Mouse (Mus musculus) erythroblast, embryonic 14.5 days (primary cell): ENCODE measurements around the gene Akt1s1. TPM values are rescaled to one million over a fixed set of nuclear protein-coding genes. Genes with fewer than 3 reads are reported as not detected.
"Not testable (repeated sequence)": the region's sequence is repeated elsewhere in the genome, so short reads cannot be mapped to it uniquely, and the experiment has no call there.

Source experiments
- H3K27me3 ChIP-seq: 2 replicates; pipeline ENCODE4 v1.6.1; 2012; ENCODE audit warnings: inconsistent platforms; ENCODE audit not compliant: control insufficient read depth
- H3K36me3 ChIP-seq: 2 replicates; pipeline ENCODE4 v1.6.1; 2012; ENCODE audit warnings: mild to moderate bottlenecking, inconsistent platforms; ENCODE audit not compliant: control insufficient read depth
- H3K4me1 ChIP-seq: 2 replicates; pipeline ENCODE4 v1.6.1; 2012; ENCODE audit warnings: inconsistent platforms; ENCODE audit not compliant: control insufficient read depth
- H3K4me3 ChIP-seq: replicated peaks from 2 replicates; pipeline ENCODE3; 2012; ENCODE audit warnings: moderate library complexity, mild to moderate bottlenecking, inconsistent platforms
- H3K9me3 ChIP-seq: 2 replicates; pipeline ENCODE4 v1.6.1; 2012; ENCODE audit warnings: low read length, inconsistent platforms, mixed read lengths; ENCODE audit not compliant: control insufficient read depth
- GATA1 ChIP-seq: IDR thresholded peaks from 2 replicates; pipeline ENCODE4 v1.6.1; 2012; ENCODE audit warnings: low read length, inconsistent platforms, mixed read lengths
- TAL1 ChIP-seq: IDR thresholded peaks from 3 replicates; pipeline ENCODE4 v1.6.1; 2012; ENCODE audit warnings: low read length, inconsistent platforms, mixed read lengths
- polyA plus RNA-seq: library from polyadenylated mRNA; stranded (reverse); fragments of >175 nt; gene quantifications from 2 replicates; pipeline ENCODE4 v1.2.3, GENCODE M21; 2012

The Akt1s1 gene
- polyA plus RNA-seq, 1 experiment = 33.5 TPM

- Histone ChIP-seq H3K4me1 (peaks cover 57% of the 10 kb centered on the region), H3K36me3 (peaks cover 7% of the 10 kb centered on the region), H3K9me3 (no peaks in the 10 kb centered on the region), H3K4me3 (no peak overlapping the region), H3K27me3 (peaks cover 3% of the 10 kb centered on the region; the same call in 1 of the 2 replicates)
- no peak for TF ChIP-seq TAL1
- TF ChIP-seq GATA1 = no peak
These were observed 21.8 kb downstream of the Akt1s1 start for GRCm38 (mm10) chr7:44870614-44871013.

GRCm38 (mm10) chr7:44871181-44871580, 22.4 kb downstream of the Akt1s1 start:
- peaks cover 3% of the 10 kb centered on the region for H3K36me3 ChIP-seq

GRCm38 (mm10) chr7:44871774-44872173, 23.0 kb downstream of the Akt1s1 start:
- H3K4me3 ChIP-seq, H3K9me3 ChIP-seq, H3K27me3 ChIP-seq, H3K36me3 ChIP-seq: not testable (repeated sequence)
- H3K4me1 ChIP-seq = peaks cover 47% of the 10 kb centered on the region

More at GRCm38 (mm10) chr7:44871181-44871580, 22.4 kb downstream of the Akt1s1 start:
- TF ChIP-seq TAL1 (no peak), GATA1 (no peak)
- Histone ChIP-seq H3K4me1 (peaks cover 53% of the 10 kb centered on the region), H3K9me3 (no peaks in the 10 kb centered on the region), H3K4me3 (no peak overlapping the region), H3K27me3 (peaks cover 3% of the 10 kb centered on the region; the same call in 1 of the 2 replicates)

DNA sequence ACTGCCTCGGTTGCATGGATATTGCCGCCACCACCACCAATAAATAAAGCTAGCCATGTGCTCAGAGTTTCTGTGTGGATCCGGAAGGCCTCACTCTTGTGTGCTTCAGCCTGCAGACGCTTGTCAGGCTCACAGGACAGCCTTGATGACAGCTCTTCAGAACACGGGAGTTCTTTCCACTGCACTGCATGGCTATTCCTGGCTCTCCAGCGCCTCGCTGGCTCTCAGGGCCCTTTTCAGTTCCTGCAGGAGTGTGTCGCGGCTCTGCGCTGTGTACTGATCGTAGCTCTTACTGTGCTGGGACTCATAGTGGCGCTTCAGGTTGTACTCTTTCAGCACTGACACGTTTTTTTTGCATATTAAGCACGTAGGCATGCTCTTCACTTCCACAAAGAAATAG, 29.0 kb downstream of the Akt1s1 start:
- no peaks in the 10 kb centered on the region for H3K27me3 ChIP-seq
- no peak overlapping the region for H3K4me3 ChIP-seq
- H3K9me3 ChIP-seq = no peaks in the 10 kb centered on the region
- peaks cover 65% of the 10 kb centered on the region for H3K36me3 ChIP-seq
- peaks cover 16% of the 10 kb centered on the region for H3K4me1 ChIP-seq
- no peak for TF ChIP-seq GATA1
- TF ChIP-seq TAL1 = no peak

DNA sequence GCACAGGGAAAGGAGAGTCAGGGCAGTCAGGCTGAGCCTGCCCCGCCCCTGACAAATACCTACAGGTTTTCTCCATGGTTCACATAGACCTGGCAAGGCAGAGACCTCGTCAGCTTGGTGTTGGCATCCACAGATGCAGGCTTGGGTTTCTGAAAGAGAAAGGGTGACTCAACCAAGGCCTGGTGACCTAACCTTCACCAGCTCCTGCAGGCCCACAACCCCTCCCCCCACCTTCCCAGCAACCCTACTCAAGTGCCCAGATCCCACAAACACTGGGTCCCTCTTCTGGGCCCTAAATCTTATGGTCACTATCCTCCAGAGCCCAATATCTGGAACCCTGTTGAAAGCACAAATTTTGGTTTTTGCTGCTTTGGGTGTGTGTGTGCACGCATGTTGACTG, 34.2 kb downstream of the Akt1s1 start:
- Histone ChIP-seq H3K9me3 (no peaks in the 10 kb centered on the region), H3K36me3 (peaks cover 92% of the 10 kb centered on the region), H3K4me3 (no peak overlapping the region), H3K4me1 (peaks cover 11% of the 10 kb centered on the region), H3K27me3 (no peaks in the 10 kb centered on the region)
- no peak for TF ChIP-seq GATA1
- TF ChIP-seq TAL1 = no peak

DNA sequence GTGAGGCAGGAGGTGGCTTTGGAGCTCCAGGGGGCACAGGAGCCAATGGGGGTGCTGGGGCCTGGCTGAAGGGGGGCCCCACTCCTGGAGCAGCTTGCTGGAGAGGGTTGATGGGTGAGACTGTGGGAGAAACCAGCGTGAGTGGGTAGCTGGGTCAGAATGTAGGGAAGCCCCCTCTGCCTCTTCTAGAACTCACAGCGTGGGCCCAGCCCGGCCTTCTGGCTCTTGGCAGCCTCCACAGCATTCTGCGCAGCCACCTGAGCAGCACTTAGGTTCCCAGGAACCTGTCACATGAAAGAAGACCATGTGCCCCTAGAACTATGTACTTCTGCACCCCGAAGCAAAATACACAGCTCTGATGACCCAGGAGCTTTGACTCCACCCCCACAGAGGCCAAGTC, 35.8 kb downstream of the Akt1s1 start:
- Histone ChIP-seq H3K4me3 (no peak overlapping the region), H3K27me3 (no peaks in the 10 kb centered on the region), H3K36me3 (peaks cover 90% of the 10 kb centered on the region), H3K9me3 (no peaks in the 10 kb centered on the region), H3K4me1 (peaks cover 22% of the 10 kb centered on the region)
- TF ChIP-seq TAL1 = no peak
- TF ChIP-seq GATA1 = no peak

- peaks cover 79% of the 10 kb centered on the region for H3K36me3 ChIP-seq
- H3K4me3 ChIP-seq = no peak overlapping the region
- H3K9me3 ChIP-seq = no peaks in the 10 kb centered on the region
- no peak for TF ChIP-seq TAL1
- TF ChIP-seq GATA1 = no peak
- H3K27me3 ChIP-seq = no peaks in the 10 kb centered on the region
- H3K4me1 ChIP-seq = peaks cover 37% of the 10 kb centered on the region
These were observed 38.2 kb downstream of the Akt1s1 start for GRCm38 (mm10) chr7:44886964-44887363.

DNA sequence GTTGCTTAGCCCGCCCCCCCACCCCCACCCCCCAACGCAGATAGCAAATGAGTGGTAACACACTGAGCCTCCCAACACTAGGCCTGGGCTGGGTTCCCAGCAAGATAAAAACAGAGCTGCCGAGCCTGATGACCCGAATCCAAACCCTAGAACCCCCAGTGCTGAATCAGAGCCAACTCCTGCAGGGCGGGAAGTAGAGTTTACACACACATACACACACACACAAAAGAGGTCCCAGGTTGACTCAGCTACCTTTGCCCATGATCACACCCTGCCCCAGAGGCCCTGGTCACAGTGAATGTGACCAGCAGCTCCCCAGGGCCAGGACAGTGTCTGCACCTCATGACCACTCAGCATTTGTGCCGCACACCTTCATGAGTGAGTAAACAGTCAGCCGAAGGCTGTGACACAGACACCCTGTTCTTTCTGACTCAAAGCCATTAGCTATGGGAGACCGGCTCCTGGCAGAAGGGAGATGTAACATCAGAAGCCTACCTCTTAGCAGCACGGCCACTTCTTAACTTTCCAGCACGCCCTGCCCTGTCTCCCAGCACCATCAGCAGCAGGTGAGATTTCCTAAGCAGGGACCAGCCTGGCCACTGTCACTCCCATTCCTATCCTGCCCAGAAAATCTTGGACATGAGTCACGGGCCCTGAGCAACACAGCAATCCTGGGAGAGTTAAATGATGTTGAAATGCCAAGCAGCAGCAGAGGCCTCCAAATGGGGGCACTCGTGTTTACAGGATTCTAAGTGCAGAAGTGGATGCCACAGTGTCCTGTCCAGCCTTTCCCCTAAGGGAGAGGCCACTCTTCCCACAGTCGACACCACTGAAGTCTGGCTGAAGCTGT, 39.7 kb downstream of the Akt1s1 start:
- TF ChIP-seq TAL1 (no peak), GATA1 (no peak)
- H3K4me3 ChIP-seq = no peak overlapping the region
- H3K36me3 ChIP-seq = peaks cover 64% of the 10 kb centered on the region
- H3K27me3 ChIP-seq = no peaks in the 10 kb centered on the region
- H3K9me3 ChIP-seq = no peaks in the 10 kb centered on the region
- peaks cover 39% of the 10 kb centered on the region for H3K4me1 ChIP-seq

GRCm38 (mm10) chr7:44890180-44890579, 41.4 kb downstream of the Akt1s1 start:
- Histone ChIP-seq H3K4me1 (peaks cover 47% of the 10 kb centered on the region), H3K36me3 (peaks cover 50% of the 10 kb centered on the region), H3K27me3 (no peaks in the 10 kb centered on the region), H3K9me3 (no peaks in the 10 kb centered on the region), H3K4me3 (no peak overlapping the region)
- TF ChIP-seq TAL1 (no peak), GATA1 (no peak)
